Mouse (Mus musculus) NIH3T3 (cell line): ENCODE measurements around the gene Stat2.

Experiments
- DNase-seq: peaks from one replicate; pipeline ENCODE4 v3.0.0-alpha.2; 2012; ENCODE audit warnings: low read depth

The Stat2 gene

DNA sequence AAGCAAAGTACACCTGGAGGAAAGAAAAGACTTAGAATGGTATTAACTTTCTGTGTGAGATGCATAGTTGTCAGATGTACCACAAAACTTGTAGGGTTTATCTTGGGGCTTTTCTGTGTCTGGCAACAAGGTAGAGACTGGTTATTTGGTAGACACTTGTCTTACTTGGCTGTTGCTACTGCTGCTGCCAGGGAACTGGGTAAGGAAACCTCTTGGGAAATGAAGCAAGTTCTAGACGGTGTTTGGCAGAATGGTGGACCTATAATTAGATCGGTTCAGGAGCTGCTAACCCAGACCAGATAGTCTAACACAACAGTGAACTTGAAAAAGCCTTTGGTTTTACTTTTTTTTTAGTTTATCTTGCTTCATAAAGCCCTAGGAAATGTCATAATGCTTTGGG is 68.6 kb downstream of the Stat2 start:
- DNase-seq: no peak

DNA sequence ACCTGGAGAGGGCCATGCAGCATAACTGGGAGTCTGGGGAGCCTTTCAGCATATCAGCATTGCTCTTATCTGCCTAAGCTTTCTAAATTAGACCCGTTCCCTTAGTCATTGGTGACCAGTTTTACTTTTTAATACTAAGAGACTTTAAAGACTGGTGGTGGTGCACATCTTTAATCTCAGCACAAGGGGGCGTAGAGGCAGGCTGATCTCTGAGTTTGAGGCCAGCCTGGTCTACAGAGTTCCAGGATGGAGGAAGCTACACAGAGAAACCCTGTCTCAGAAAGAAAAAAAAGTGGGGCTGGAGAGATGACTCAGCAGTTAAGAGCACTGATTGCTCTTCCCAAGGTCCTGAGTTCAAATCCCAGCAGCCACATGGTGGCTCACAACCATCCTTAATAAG is 69.9 kb downstream of the Stat2 start:
- peak; percentile 48 for DNase-seq
